Mouse (Mus musculus) E14TG2a.4 (cell line): ENCODE measurements around the gene Crkl.
A peak's percentile ranks its signal among the peaks of the same experiment; 100 is the strongest.

ENCODE experiments used
- H3K27me3 ChIP-seq: 2 replicates; pipeline ENCODE4 v1.6.1; 2014; ENCODE audit warnings: low read length, control low read depth; ENCODE audit not compliant: insufficient read depth
- H3K36me3 ChIP-seq: 2 replicates; pipeline ENCODE4 v1.6.1; 2014; ENCODE audit warnings: low read length, control low read depth; ENCODE audit not compliant: insufficient read depth
- H3K4me1 ChIP-seq: replicated peaks from 2 replicates; pipeline ENCODE4 v1.6.1; 2014; ENCODE audit warnings: low read depth, low read length, control low read depth
- H3K4me3 ChIP-seq: replicated peaks from 2 replicates; pipeline ENCODE4 v1.5.1; 2014; ENCODE audit warnings: mild to moderate bottlenecking, low read length
- H3K9me3 ChIP-seq: 2 replicates; pipeline ENCODE4 v1.6.1; 2014; ENCODE audit warnings: low read length, control low read depth
- CTCF ChIP-seq: conservative IDR thresholded peaks from 2 replicates; pipeline ENCODE4 v1.5.1; 2014; ENCODE audit warnings: low read length
- NANOG ChIP-seq: IDR thresholded peaks from 2 replicates; pipeline ENCODE4 v1.6.1; 2014; ENCODE audit warnings: borderline replicate concordance, low read length, mixed read lengths
- POU5F1 ChIP-seq: IDR thresholded peaks from 2 replicates; pipeline ENCODE4 v1.6.1; 2014; ENCODE audit warnings: low read length, borderline replicate concordance

Crkl gene

GRCm38 (mm10) chr16:17510686-17511085, 58.9 kb downstream of the Crkl start:
- Histone ChIP-seq H3K4me1 (peaks cover 33% of the 10 kb centered on the region), H3K4me3 (no peak overlapping the region), H3K27me3 (no peaks in the 10 kb centered on the region), H3K9me3 (no peaks in the 10 kb centered on the region), H3K36me3 (peaks cover 51% of the 10 kb centered on the region)
- no peak for TF ChIP-seq NANOG
- TF ChIP-seq CTCF: no peak
- TF ChIP-seq POU5F1: no peak

DNA sequence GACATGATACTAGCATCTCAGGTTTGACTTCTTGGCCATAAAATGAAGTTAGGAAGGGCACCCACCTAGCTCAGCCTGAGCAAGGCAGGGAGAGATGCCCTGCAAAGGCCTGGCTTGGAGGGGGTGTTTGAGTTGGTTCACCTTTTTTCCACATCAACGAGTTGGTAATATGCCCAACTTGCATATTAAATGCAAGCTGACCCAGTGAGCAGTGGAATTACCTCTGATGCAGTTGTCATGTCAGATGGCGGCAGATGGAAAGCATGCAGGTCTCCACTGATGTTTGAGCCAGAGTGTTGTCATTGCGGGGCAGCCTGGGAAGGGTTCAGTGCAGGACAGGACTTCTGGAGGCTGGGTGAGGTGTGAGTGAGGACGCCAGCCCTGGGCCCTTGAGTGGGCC, 59.6 kb downstream of the Crkl start:
- Histone ChIP-seq H3K4me1 (peaks cover 26% of the 10 kb centered on the region), H3K4me3 (no peak overlapping the region), H3K27me3 (no peaks in the 10 kb centered on the region), H3K9me3 (no peaks in the 10 kb centered on the region), H3K36me3 (peaks cover 58% of the 10 kb centered on the region)
- no peak for TF ChIP-seq CTCF
- TF ChIP-seq NANOG: no peak
- no peak for TF ChIP-seq POU5F1

DNA sequence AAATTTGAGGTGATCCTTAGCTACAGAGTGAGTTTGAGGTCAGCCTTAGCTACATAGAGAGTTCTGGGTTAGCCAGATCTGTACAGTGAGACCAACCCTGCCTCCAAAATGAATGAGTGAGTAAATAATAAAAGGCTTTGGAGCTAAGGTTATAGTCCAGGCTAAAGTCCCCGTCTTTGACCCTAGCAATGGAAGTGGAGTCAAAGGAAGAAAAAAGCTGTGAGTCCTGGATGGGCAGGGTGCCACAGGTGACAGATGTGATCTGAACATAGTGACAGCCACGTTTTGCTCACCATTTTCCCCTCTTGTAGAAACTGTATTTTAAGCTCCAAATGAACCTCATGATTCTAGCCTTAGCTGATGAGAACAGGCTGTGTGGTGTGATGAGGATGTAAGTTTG, 67.1 kb downstream of the Crkl start:
- TF ChIP-seq NANOG (no peak), CTCF (no peak), POU5F1 (no peak)
- Histone ChIP-seq H3K27me3 (no peaks in the 10 kb centered on the region), H3K4me3 (no peak overlapping the region), H3K4me1 (no peaks in the 10 kb centered on the region), H3K36me3 (peaks cover 96% of the 10 kb centered on the region), H3K9me3 (no peaks in the 10 kb centered on the region)

- Histone ChIP-seq H3K9me3 (no peaks in the 10 kb centered on the region), H3K4me1 (peaks cover 18% of the 10 kb centered on the region), H3K36me3 (peaks cover 96% of the 10 kb centered on the region), H3K4me3 (no peak overlapping the region), H3K27me3 (no peaks in the 10 kb centered on the region)
- TF ChIP-seq NANOG (no peak), POU5F1 (no peak), CTCF (no peak)
Observed at GRCm38 (mm10) chr16:17524156-17524555, 72.4 kb downstream of the Crkl start.

DNA sequence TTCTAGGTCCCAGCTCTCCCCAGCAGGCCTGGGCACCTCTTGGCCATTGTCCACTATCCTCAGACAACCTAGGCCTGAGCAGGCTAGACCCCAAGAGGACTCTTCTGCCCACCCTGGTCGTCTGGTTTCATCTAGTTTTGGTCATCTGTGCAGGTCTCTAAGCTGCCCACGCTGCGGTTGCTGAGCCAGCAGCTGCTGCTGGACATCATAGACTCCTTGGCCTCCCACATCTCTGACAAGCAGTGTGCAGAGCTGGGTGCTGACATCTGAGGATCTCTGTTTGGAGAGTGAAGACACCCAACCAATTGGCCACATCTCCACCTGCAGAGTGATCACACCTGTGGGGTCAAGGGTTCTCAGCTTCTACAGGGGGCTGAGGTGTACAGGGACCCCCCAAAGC, 73.7 kb downstream of the Crkl start:
- no peaks in the 10 kb centered on the region for H3K9me3 ChIP-seq
- H3K36me3 ChIP-seq: peaks cover 83% of the 10 kb centered on the region
- no peaks in the 10 kb centered on the region; the same call in 1 of the 2 replicates for H3K27me3 ChIP-seq
- no peak for TF ChIP-seq POU5F1
- TF ChIP-seq CTCF: no peak
- no peak for TF ChIP-seq NANOG
- peaks cover 31% of the 10 kb centered on the region for H3K4me1 ChIP-seq
- no peak overlapping the region for H3K4me3 ChIP-seq

DNA sequence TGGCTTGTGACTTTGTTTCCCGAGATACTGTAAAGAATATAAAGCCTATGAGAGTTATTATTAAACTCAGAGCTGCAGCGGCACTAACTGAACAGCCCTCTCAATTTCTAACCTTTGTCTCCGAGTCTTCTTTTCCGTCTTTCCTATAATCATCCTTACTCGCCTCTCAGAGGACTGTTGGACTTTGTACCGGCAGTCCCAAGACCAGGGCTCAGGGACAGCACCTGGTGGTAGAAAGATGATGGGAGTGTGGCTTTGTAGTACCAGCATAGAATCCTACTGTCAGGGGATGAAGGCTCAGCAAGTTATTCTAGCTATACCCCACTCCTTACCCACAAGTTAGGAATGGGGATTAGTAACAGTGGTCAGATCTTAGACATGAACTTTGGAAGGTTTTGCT, 74.4 kb downstream of the Crkl start:
- no peak for TF ChIP-seq NANOG
- no peak for TF ChIP-seq CTCF
- TF ChIP-seq POU5F1: no peak
- H3K9me3 ChIP-seq: no peaks in the 10 kb centered on the region
- H3K4me3 ChIP-seq: no peak overlapping the region
- peaks cover 32% of the 10 kb centered on the region for H3K4me1 ChIP-seq
- peaks cover 76% of the 10 kb centered on the region for H3K36me3 ChIP-seq
- no peaks in the 10 kb centered on the region; the same call in 1 of the 2 replicates for H3K27me3 ChIP-seq

GRCm38 (mm10) chr16:17527606-17528005, 75.8 kb downstream of the Crkl start:
- no peaks in the 10 kb centered on the region; the same call in 1 of the 2 replicates for H3K27me3 ChIP-seq
- TF ChIP-seq NANOG: no peak
- no peak for TF ChIP-seq CTCF
- no peak for TF ChIP-seq POU5F1
- H3K4me3 ChIP-seq: no peak overlapping the region
- peaks cover 62% of the 10 kb centered on the region for H3K36me3 ChIP-seq
- peaks cover 46% of the 10 kb centered on the region for H3K4me1 ChIP-seq
- no peaks in the 10 kb centered on the region for H3K9me3 ChIP-seq

- Histone ChIP-seq H3K4me3 (peak overlapping the region; percentile 48), H3K27me3 (no peaks in the 10 kb centered on the region; the same call in 1 of the 2 replicates), H3K4me1 (peaks cover 52% of the 10 kb centered on the region), H3K36me3 (peaks cover 55% of the 10 kb centered on the region), H3K9me3 (no peaks in the 10 kb centered on the region)
- TF ChIP-seq POU5F1: no peak
- no peak for TF ChIP-seq CTCF
- TF ChIP-seq NANOG: no peak
Observed at GRCm38 (mm10) chr16:17528276-17528675, 76.5 kb downstream of the Crkl start.

DNA sequence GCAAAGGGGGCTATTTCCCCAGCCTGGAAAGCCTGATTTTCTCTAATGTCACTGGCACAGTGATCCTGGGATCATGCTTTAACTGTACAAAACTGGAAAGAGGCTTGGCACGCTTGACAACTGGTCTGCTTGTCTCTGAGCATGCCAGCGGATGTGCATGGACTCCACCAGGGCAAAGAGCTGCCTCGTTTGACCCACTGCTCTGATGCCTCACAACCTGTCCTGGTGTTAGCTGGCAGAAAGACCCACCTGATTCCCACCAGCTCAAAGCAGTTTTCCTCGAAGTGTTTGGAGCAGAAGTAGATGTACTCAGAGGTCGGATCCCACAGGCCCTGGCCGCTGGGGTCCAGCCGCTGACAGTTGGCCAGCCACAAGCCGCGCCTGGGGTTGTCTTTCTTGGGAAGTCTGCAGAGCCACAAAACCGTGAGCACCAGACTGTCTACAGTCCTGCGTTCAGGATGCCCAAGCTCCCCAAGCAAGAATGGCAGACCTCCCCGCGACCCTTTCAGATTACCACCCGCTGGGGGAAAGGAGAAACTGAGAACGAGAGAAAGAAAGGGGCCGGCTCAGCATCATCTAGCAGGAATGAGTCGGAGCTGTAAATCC, 78.3 kb downstream of the Crkl start:
- H3K27me3 ChIP-seq: no peaks in the 10 kb centered on the region; the same call in 1 of the 2 replicates
- TF ChIP-seq POU5F1: no peak
- TF ChIP-seq CTCF: no peak
- no peak for TF ChIP-seq NANOG
- H3K4me1 ChIP-seq: peaks cover 52% of the 10 kb centered on the region
- peaks cover 39% of the 10 kb centered on the region for H3K36me3 ChIP-seq
- H3K4me3 ChIP-seq: peak overlapping the region; percentile 87
- no peaks in the 10 kb centered on the region for H3K9me3 ChIP-seq
